Mouse (Mus musculus): ENCODE data around the gene Pir. TPM values are rescaled to one million over a fixed set of nuclear protein-coding genes. Genes with fewer than 3 reads are reported as not detected.

Pir gene
- polyA plus RNA-seq (2014; fragmentation: Illumina TruSeq; extraction: RNeasy Lipid Tissue Mini Kit (QIAGEN cat#74804); ENCODE audit: low read depth, low replicate concordance): 31.4 TPM

DNA sequence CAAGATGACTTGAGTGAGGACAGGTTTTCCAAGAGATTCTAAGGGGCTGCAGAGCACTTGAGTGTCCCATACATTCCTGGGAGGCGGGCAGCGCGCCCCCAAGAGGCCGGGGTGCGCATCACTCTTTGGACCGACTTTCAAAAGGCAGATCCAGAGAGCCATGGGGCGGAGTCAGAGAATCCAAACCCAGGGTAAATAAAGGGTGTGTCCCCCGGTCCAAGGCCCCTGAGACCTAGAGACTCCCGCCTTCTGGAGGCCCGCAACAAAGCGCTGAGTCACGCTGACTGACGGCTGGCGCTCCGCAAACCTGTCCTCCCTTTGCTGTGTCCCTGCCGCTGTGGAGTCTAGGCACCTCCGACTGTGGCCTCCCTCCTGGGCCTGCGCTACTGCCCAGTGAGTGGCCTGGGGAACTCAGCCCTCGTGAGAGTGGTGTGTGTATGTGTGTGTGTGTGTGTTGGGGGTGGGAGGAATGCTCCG lies at the start of gene Pir:
Gene Pir, plus strand, starts transcription at position 87 of the 477 bp plus-strand sequence.

DNA sequence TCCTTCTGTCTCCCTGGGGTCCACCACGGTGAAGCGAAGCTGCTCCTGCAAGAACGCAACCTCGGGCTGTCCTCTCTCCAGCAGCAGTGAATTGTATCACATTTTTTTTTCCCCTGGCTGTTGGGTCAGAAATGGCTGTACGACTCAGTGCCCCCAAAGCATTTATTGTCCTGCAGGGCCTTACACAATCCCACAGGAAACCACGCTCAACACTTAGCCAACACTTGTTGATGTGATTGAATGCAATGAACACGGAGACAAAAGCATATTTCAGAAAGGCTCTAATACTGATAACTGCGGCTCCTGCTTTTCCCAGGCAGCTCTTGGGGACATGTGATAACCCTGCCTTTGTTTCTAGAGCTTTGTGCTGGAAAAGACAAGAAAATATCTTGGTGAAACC lies 11.1 kb upstream of the Pir start, which contains the start of gene Bmx:
Gene Bmx, minus strand, starts transcription at position 137 of the 400 bp plus-strand sequence.

DNA sequence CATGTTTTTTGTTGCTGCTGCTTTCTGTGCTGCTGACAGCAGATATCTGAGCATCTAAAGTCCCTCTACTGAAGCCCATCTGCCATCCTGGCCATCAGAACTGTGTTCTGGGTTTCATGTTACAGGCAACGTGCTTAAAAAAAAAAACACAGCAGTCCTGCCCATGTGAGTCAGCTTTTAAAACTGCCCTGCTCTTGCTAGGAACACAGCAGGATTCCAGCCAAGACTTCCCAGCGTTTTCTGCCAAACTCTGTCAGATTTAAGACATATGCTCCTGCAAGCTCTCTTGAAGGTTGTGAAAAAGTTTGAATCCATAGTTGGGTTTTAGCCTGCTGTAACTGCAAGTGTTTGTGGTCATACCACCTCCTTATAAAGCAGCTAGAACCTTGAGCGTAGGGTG lies 103.9 kb downstream of the Pir start, which contains the start of gene Vegfd:
Gene Vegfd, plus strand, starts transcription at position 298 of the 400 bp plus-strand sequence.

DNA sequence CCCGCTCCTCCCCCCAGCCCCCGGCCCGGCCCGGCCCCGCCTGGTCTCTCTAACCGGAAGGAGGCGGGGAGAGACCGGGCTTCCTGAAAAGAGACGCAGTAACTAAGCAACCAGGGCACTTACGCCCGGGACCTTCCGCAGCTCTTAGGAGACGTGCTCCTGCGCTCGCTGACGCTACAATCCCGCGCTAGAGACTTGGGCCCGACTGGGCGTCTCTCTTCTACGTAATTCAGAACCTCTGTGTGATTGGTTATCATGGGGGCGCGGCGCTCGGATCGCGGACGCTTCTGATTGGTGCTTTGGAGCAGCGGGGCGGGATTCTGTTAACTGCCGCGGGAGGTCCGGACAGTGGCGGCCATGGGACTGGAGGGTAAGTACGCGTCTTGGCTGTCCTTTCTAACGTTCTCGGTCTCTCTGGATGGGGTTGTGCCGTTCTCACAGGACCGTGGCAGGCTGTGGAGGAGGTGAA lies 150.3 kb downstream of the Pir start, which contains the start of gene Piga:
Gene Piga, plus strand, starts transcription at position 317 of the 469 bp plus-strand sequence.

Other genes starting within 250 kb of the Pir start
- 3.2 TPM for gene Car5b, start 241.4 kb upstream of the Pir start, polyA plus RNA-seq (2014; fragmentation: Illumina TruSeq; extraction: RNeasy Lipid Tissue Mini Kit (QIAGEN cat#74804); ENCODE audit: low read depth, low replicate concordance)
- gene Siah1b, start 192.9 kb upstream of the Pir start, polyA plus RNA-seq (2014; fragmentation: Illumina TruSeq; extraction: RNeasy Lipid Tissue Mini Kit (QIAGEN cat#74804); ENCODE audit: low read depth, low replicate concordance): 1.8 TPM
- 1.4 TPM for gene Cltrn, start 180.5 kb upstream of the Pir start, polyA plus RNA-seq (2014; fragmentation: Illumina TruSeq; extraction: RNeasy Lipid Tissue Mini Kit (QIAGEN cat#74804); ENCODE audit: low read depth, low replicate concordance)
- gene Ace2, start 130.0 kb upstream of the Pir start, polyA plus RNA-seq (2014; fragmentation: Illumina TruSeq; extraction: RNeasy Lipid Tissue Mini Kit (QIAGEN cat#74804); ENCODE audit: low read depth, low replicate concordance): 1.0 TPM
- gene Bmx, start 11.2 kb upstream of the Pir start, polyA plus RNA-seq (2014; fragmentation: Illumina TruSeq; extraction: RNeasy Lipid Tissue Mini Kit (QIAGEN cat#74804); ENCODE audit: low read depth, low replicate concordance): 0.24 TPM
- 0.79 TPM for gene Vegfd, start 104.0 kb downstream of the Pir start, polyA plus RNA-seq (2014; fragmentation: Illumina TruSeq; extraction: RNeasy Lipid Tissue Mini Kit (QIAGEN cat#74804); ENCODE audit: low read depth, low replicate concordance)
- 7.7 TPM for gene Piga, start 150.4 kb downstream of the Pir start, polyA plus RNA-seq (2014; fragmentation: Illumina TruSeq; extraction: RNeasy Lipid Tissue Mini Kit (QIAGEN cat#74804); ENCODE audit: low read depth, low replicate concordance)
- gene Asb11, start 167.6 kb downstream of the Pir start, polyA plus RNA-seq (2014; fragmentation: Illumina TruSeq; extraction: RNeasy Lipid Tissue Mini Kit (QIAGEN cat#74804); ENCODE audit: low read depth, low replicate concordance): not detected
- gene Asb9, start 237.0 kb downstream of the Pir start, polyA plus RNA-seq (2014; fragmentation: Illumina TruSeq; extraction: RNeasy Lipid Tissue Mini Kit (QIAGEN cat#74804); ENCODE audit: low read depth, low replicate concordance): not detected

Measured in liver, adult 10 weeks (tissue).